Mouse (Mus musculus) testis, adult 2 months (tissue): ENCODE data around the gene Irs2.

Experiments
- CTCF ChIP-seq: fragments of 200-500 bp; IDR thresholded peaks from 2 replicates; pipeline ENCODE4 v1.5.1; 2012; ENCODE audit warnings: low read depth, mild to moderate bottlenecking, inconsistent platforms, low read length, moderate library complexity; ENCODE audit not compliant: control insufficient read depth, insufficient read depth, insufficient replicate concordance
- POLR2A ChIP-seq: fragments of 200-500 bp; IDR thresholded peaks from 2 replicates; pipeline ENCODE4 v1.6.1; 2012; ENCODE audit warnings: low read depth, mild to moderate bottlenecking, inconsistent platforms, low read length, moderate library complexity; ENCODE audit not compliant: control insufficient read depth

- TF ChIP-seq CTCF, result no peak
- no peak for TF ChIP-seq POLR2A
Observed at GRCm38 (mm10) chr8:10957292-10957955, 50.8 kb downstream of the Irs2 start.
